Mouse (Mus musculus): Measurements from ENCODE around the gene Gm6121.
"Not testable (repeated sequence)": the region's sequence is repeated elsewhere in the genome, so short reads cannot be mapped to it uniquely, and the experiment has no call there.

The Gm6121 gene

GRCm38 (mm10) chrX:26935597-26935996 is at the start of gene Gm6121:
TSS of gene Gm6121 (minus strand) at chrX:26935697.
- DNase-seq (ENCODE audit: low spot score in 2 of 2): not testable (repeated sequence)
